Mouse (Mus musculus) layer of hippocampus, adult 8-10 months (tissue): ENCODE measurements around the gene Sigmar1. TPM values are rescaled to one million over a fixed set of nuclear protein-coding genes. Genes with fewer than 3 reads are reported as not detected.

Experiments used
- total RNA-seq, 4 experiments: library from RNA; stranded (reverse); gene quantifications; 2 replicates each; pipeline ENCODE4 v1.2.4; 2022

Gene Sigmar1
- total RNA-seq, 4 experiments from 2014 or later = 37.7 to 46.8 (median 40.6) TPM

Other genes starting within 250 kb of the Sigmar1 start
- gene 1110017D15Rik, start 238.8 kb downstream of the Sigmar1 start, total RNA-seq = 1 to 10 TPM; 3.2 to 5.0 (median 4.6) TPM
- 100 to 1,000 TPM; 152 to 178 (median 165) TPM for gene Fam219a, start 186.6 kb downstream of the Sigmar1 start, total RNA-seq
- gene Dnaic1, start 186.4 kb downstream of the Sigmar1 start, total RNA-seq = 1 to 10 TPM; 3.6 to 8.4 (median 5.9) TPM
- gene Enho, start 115.8 kb downstream of the Sigmar1 start, total RNA-seq = 10 to 100 TPM; 51.7 to 56.4 (median 54.1) TPM
- 10 to 100 TPM; 84.3 to 93.9 (median 90.2) TPM for gene Cntfr, start 59.1 kb downstream of the Sigmar1 start, total RNA-seq
- gene Il11ra1, start 56.2 kb downstream of the Sigmar1 start, total RNA-seq = 10 to 100 TPM; 39.9 to 44.4 (median 41.6) TPM
- 10 to 100 TPM; 25.7 to 31.7 (median 30.2) TPM for gene Rpp25l, start 42.6 kb downstream of the Sigmar1 start, total RNA-seq
- gene Dctn3, start 33.0 kb downstream of the Sigmar1 start, total RNA-seq = 100 to 1,000 TPM; 141 to 156 (median 152) TPM
- gene Arid3c, start 25.0 kb downstream of the Sigmar1 start, total RNA-seq = not detected
- 10 to 100 TPM; 52.0 to 67.1 (median 53.6) TPM for gene Galt, start 929 bp downstream of the Sigmar1 start, total RNA-seq
- 100 to 1,000 TPM; 121 to 139 (median 130) TPM for gene Ccl27a, start 18.1 kb upstream of the Sigmar1 start, total RNA-seq
- gene Gm21541, start 147.5 kb upstream of the Sigmar1 start, total RNA-seq = not detected
- gene Gm20878, start 185.4 kb upstream of the Sigmar1 start, total RNA-seq = 10 to 100 TPM; 17.6 to 29.5 (median 18.1) TPM
- gene Fam205a4, start 209.9 kb upstream of the Sigmar1 start, total RNA-seq = 1 to 10 TPM; 1.0 to 2.2 (median 1.4) TPM